Comparison of ENCODE assay signal across 9 mouse cellular contexts in genomic region chr1:93014460-93014859, GRCm38 (mm10). TPM values are rescaled to one million over a fixed set of nuclear protein-coding genes. Genes with fewer than 3 reads are reported as not detected.
DNase-seq lines count a peak whose midpoint lies in the region; ATAC-seq and TF ChIP-seq lines count a peak whose summit lies in the region.
"Had no signal": no experiment of that assay in that cellular context is flagged by ENCODE, and none has a peak within 500 bp of the region (broad histone marks: within the 10 kb centered on the region; RNA-seq: fewer than 3 reads in every experiment).

No protein-coding gene starts in this region.

- ATAC-seq in Patski: no peak
- peak; percentile 71 for ATAC-seq in forebrain, postnatal 0 days
- peak; percentile 46; the same call in 1 of the 2 replicates for ATAC-seq in hindbrain, embryonic 14.5 days (ENCODE audit: low FRiP score)
- peak; percentile 54; the same call in 1 of the 2 replicates for ATAC-seq in midbrain, embryonic 13.5 days
- ATAC-seq in activated CD4-positive, CD25-positive, alpha-beta regulatory T cell, adult 4 months: no peak

- intact Hi-C loops in left cerebral cortex, adult 2 months (cut with DNase I): no loop called here

- H3K9me3 ChIP-seq in forebrain, postnatal 0 days (ENCODE audit: low read length): no peaks in the 10 kb centered on the region
- no peaks in the 10 kb centered on the region for H3K9me3 ChIP-seq in hindbrain, embryonic 14.5 days (ENCODE audit: control insufficient read depth, low read length)
- H3K9me3 ChIP-seq in midbrain, embryonic 13.5 days: no peaks in the 10 kb centered on the region
- H3K9me3 ChIP-seq: midbrain, embryonic 12.5 days had no signal

- CTCF ChIA-PET in Patski (lab: Charles Lee): interaction anchor here (1.0 kb wide), 2 partner anchors 15 to 67 kb away, joined by 3 read pairs; no protein-coding TSS in a partner anchor

- H3K36me3 ChIP-seq in forebrain, postnatal 0 days (ENCODE audit: insufficient read depth): peaks cover 39% of the 10 kb centered on the region
- H3K36me3 ChIP-seq in hindbrain, embryonic 14.5 days (replicated peaks; ENCODE audit: control insufficient read depth, insufficient read depth): peaks cover 42% of the 10 kb centered on the region
- H3K36me3 ChIP-seq in midbrain, embryonic 13.5 days: peaks cover 39% of the 10 kb centered on the region

- TF ChIP-seq CTCF in Patski (IDR thresholded peaks at IDR 0.05): no peak
- peak; percentile 86 for TF ChIP-seq CTCF in forebrain, postnatal 0 days (IDR thresholded peaks at IDR 0.05; ENCODE audit: low read depth)
- TF ChIP-seq CTCF in left cerebral cortex, adult 2 months (IDR thresholded peaks at IDR 0.05): peak; percentile 99

- H3K9ac ChIP-seq in forebrain, postnatal 0 days: no peak overlapping the region
- H3K9ac ChIP-seq in hindbrain, embryonic 14.5 days: no peak overlapping the region
- H3K9ac ChIP-seq in midbrain, embryonic 13.5 days (replicated peaks): no peak overlapping the region
- H3K9ac ChIP-seq: midbrain, embryonic 12.5 days had no signal

- H3K27me3 ChIP-seq in Patski: peaks cover 19% of the 10 kb centered on the region
- H3K27me3 ChIP-seq in forebrain, postnatal 0 days (ENCODE audit: insufficient read depth, low read length): no peaks in the 10 kb centered on the region
- H3K27me3 ChIP-seq in hindbrain, embryonic 14.5 days (ENCODE audit: control insufficient read depth, insufficient read depth, low read length): no peaks in the 10 kb centered on the region
- no peaks in the 10 kb centered on the region for H3K27me3 ChIP-seq in midbrain, embryonic 13.5 days
- H3K27me3 ChIP-seq: midbrain, embryonic 12.5 days had no signal

- no peak overlapping the region for H3K27ac ChIP-seq in forebrain, postnatal 0 days (ENCODE audit: low read depth, low read length)
- H3K27ac ChIP-seq in hindbrain, embryonic 14.5 days: no peak overlapping the region
- H3K27ac ChIP-seq in left cerebral cortex, adult 2 months: no peak overlapping the region
- H3K27ac ChIP-seq in midbrain, embryonic 13.5 days: no peak overlapping the region
- H3K27ac ChIP-seq: midbrain, embryonic 12.5 days had no signal

- in situ Hi-C loops in Patski (cut with MboI; ENCODE audit: low pct_unique_long_range_greater_than_20kb): no loop called here

- POLR2A ChIA-PET in Patski (lab: Charles Lee): interaction anchor here (1.4 kb wide), 1 partner anchor 11 kb away, joined by 3 read pairs; no protein-coding TSS in a partner anchor

- DNase-seq in Patski (ENCODE audit: low read depth, low spot score): peak; percentile 3
- peak; percentile 76 for DNase-seq in cerebellum, adult 11 months
- DNase-seq in forebrain, postnatal 0 days: peak; percentile 70
- peak; percentile 72 for DNase-seq in hindbrain, embryonic 14.5 days (ENCODE audit: low spot score)
- peak; percentile 72 to 82 for DNase-seq in left cerebral cortex, adult 2 months (ENCODE audit: extremely low spot score in 1 of 2, low spot score in 2 of 2)
- peak; percentile 28 for DNase-seq in skeletal muscle tissue, adult 2 months (ENCODE audit: low read depth, low spot score)

- no peak overlapping the region for H3K4me2 ChIP-seq in forebrain, postnatal 0 days (ENCODE audit: low read depth)
- no peak overlapping the region for H3K4me2 ChIP-seq in hindbrain, embryonic 14.5 days (replicated peaks)
- no peak overlapping the region for H3K4me2 ChIP-seq in midbrain, embryonic 13.5 days (replicated peaks)
- H3K4me2 ChIP-seq: midbrain, embryonic 12.5 days had no signal

- no peaks in the 10 kb centered on the region for H3K4me1 ChIP-seq in forebrain, postnatal 0 days (ENCODE audit: insufficient read depth)
- H3K4me1 ChIP-seq in hindbrain, embryonic 14.5 days (replicated peaks; ENCODE audit: control insufficient read depth, insufficient read depth, low read length): no peaks in the 10 kb centered on the region
- H3K4me1 ChIP-seq in midbrain, embryonic 13.5 days (replicated peaks): no peaks in the 10 kb centered on the region
- H3K4me1 ChIP-seq: midbrain, embryonic 12.5 days had no signal

- no peak overlapping the region for H3K4me3 ChIP-seq in forebrain, postnatal 0 days (ENCODE audit: low read depth, low read length)
- H3K4me3 ChIP-seq in hindbrain, embryonic 14.5 days (replicated peaks; ENCODE audit: low read length): no peak overlapping the region
- H3K4me3 ChIP-seq in left cerebral cortex, adult 2 months: no peak overlapping the region
- no peak overlapping the region for H3K4me3 ChIP-seq in midbrain, embryonic 13.5 days (replicated peaks)
- H3K4me3 ChIP-seq: midbrain, embryonic 12.5 days had no signal

RNA-seq across cellular contexts. Expression of gene Aqp12, which starts 8.3 kb away (rescaled TPM):
- polyA plus RNA-seq in Patski (2021): not detected
- not detected in 2 replicates for total RNA-seq in forebrain, postnatal 0 days (2014; rRNA removed)
- not detected in 2 replicates for polyA plus RNA-seq in forebrain, postnatal 0 days (2015; fragmentation: Nextera tagmentation; extraction: Ambion mirVana)
- not detected in 2 replicates for polyA plus RNA-seq in hindbrain, embryonic 14.5 days (2014; fragmentation: Nextera tagmentation; extraction: Ambion mirVana)
- not detected for total RNA-seq in left cerebral cortex, adult 2 months (2021)
- polyA plus RNA-seq in midbrain, embryonic 13.5 days (2015; fragmentation: Nextera tagmentation; extraction: Ambion mirVana): not detected in 2 replicates
- not detected for polyA plus RNA-seq in activated CD4-positive, CD25-positive, alpha-beta regulatory T cell, adult 4 months (2017; shearing (Covaris generic))
- polyA plus RNA-seq: midbrain, embryonic 12.5 days had no signal

Comparison
In these comparisons a context has a peak if more than half of its experiments do, and no peak if none do; other contexts are left out.
1. ATAC-seq: peak in forebrain, postnatal 0 days (single experiment), hindbrain, embryonic 14.5 days (single experiment) and midbrain, embryonic 13.5 days (single experiment); none in Patski (single experiment) and activated CD4-positive, CD25-positive, alpha-beta regulatory T cell, adult 4 months (single experiment).
2. DNase-seq: peak in every context shown above with its lines; median percentile 77 in left cerebral cortex, adult 2 months; 76 in cerebellum, adult 11 months; 72 in hindbrain, embryonic 14.5 days; 70 in forebrain, postnatal 0 days; 28 in skeletal muscle tissue, adult 2 months; 3 in Patski.